Mouse (Mus musculus) A20 (cell line): ENCODE data around the gene Kcnq1.

Source experiments
- DNase-seq: peaks from one replicate; pipeline ENCODE4 v3.0.0-alpha.2; 2011; ENCODE audit warnings: low read depth, low spot score

The Kcnq1 gene

DNA sequence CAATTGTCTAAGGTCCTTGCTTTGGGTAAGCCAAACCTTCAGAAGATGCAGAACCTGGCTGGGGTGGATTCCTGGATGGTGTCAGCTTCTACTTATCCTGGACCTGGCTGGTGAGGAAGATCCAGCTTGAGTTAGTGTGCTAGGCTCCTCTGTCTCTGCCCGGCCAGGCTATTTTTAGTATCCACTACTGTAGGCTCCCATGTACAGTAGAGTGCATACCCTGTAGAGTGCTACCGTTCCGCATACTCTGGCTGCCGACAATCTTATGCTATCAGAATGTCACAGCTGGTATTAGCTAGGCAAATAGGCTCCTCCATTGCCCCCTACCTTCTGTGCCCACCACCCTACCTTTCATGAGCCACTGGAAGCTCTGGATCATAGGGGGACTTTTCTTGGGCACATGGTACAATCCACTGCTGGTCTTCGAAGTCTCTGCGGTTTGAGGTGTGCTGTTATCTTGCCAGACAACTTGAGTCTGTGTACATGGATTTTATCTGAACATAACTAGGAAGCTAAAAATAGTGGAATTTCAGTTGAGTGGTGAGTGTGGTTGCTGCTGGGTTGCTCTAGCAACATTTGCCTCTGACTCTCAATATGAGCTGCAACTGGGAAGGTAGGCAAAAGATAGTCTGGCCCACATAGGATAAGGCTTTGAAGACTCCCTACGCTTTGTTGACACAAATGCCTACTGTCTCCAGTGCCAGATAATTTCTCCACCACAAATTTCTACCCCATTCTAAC lies 258.1 kb downstream of the Kcnq1 start:
- no peak for DNase-seq

DNA sequence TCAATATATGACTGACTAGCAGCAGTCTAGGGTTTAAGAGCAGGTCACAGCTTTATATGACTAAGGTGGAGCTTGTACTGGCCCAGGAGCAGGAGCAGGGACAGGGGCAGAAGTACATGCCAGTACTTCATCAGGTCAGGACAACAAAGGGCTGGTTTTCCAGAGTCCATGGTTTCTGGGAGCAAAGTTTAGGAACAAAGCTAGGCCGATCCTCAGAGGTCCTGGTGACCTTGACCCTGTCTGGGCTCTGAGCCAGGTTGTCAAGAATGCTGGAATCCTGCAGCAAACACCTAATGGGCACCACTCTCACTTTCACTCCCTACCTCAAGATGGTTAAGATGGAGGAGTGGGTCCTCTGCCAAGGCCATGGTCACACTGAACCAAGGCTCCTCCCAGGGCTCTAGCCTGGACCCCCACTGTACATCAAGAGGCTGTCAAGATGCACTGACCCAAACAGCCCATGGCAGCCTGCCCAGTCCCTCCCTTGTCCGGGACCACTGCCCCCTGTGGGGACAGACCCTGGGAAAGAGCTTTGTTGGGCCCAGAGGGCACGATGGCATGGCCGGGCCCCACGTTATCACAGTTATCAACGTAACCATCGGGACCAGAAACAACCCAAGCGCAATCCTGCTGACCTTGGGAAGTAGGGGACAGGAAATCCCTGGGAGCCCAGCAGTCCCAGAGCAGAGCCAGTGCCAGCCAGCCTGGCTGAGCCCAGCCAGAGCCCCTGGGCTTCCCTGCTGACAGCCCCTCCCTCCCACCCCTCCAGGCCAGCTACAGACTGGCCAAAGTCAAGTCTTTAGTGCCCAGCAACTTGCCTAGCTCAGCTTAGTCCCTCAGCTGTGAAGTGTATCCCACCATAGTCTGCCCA lies 259.0 kb downstream of the Kcnq1 start:
- no peak for DNase-seq

DNA sequence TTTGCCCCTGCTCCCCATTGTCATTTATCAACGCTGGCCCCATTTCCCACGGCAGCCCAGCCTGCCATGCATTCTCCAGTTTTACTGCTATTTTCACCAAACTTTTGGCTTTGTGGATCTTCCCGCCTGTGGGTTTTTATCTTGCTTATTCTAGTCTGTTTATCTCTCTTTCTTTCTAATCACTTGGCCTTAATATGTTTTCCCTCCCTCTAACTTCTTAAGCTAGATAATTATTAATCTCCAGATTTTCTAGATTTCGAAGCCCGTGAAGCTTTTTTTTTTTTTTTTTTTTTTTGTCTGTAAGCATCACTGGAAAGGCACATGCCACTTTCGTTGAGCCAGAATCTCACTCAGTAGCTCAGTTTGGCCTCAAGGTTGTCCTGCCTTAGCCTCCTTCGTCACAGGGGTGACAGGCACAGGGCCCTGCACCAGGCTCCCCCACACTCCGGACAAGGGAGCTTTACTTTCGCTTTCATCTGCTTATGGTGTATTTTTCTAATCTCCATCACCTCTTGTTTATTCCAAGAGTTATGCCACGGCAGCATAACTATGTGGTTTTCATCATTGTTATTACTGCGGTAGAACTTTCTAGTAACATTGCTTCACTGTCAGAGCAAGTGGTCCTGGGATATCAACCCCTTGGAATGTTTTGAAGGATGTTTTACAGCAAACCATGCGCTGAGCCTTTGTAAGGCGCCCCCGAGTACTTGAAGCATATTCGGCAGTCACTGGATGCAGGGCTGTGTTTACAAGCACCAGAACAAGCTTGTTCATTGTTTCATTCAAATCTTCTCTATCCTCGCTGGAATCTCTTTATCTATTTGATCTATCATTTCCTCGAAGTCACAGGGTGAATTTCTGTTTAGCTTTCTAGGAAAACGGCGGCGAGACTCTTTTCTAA lies 261.5 kb downstream of the Kcnq1 start:
- DNase-seq, result peak; percentile 16

DNA sequence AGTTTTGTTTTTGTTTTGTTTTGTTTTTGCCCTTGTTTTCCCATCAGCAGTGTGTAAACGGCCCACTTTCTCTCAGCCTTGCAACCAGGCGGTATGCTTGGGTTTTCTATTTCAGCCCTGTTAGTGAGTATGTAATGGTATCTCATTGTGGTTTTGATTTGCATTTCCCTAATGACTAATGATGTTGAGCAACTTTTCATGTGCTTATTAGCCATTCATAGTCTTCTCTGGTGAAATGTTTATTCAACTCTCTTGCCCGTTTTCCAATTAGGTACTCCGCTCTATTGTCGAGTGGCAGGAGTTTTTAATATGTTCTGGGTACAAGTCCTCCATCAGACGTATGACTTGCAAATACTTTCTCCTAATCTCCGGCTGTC lies 262.1 kb downstream of the Kcnq1 start:
- peak; percentile 12 for DNase-seq

DNA sequence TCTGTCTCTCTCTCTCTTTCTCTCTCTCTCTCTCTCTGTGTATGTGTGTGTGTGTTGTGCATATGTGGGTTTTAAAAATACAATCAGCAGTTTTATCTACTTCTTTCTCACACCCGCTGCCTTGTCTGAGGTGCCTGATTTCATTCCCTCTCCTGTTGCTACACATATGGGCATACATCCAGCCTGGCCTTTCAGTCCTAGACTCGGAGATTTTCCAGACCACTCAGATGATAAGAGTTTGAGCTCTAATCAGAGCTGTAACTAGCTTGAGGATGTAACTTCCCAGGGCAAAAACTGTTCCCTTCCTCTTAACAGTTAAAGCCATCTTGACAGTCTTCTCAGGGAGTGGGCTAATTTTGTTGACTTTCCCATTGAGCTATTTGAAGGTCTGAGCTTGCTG lies 265.2 kb downstream of the Kcnq1 start:
- DNase-seq, result no peak

DNA sequence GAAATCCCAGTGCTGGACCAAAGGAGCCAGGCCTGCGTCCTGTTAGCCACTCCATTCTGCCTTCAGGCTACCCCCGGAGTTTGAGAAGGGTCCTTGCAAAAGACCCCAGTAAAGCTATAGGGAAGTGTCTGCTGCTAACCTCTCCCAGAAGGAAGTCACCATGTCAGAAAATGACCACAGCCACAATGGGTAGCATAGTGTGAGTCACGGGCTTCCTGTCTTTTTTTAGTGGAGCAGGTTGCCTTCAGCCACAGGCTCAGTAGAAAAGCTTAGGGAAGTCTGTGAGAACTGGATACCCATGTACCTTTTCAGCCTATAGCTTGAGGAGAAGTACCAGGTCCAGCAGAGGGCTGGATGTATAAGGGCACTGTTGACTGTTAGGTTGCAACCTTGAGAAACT lies 267.1 kb downstream of the Kcnq1 start:
- DNase-seq, result no peak

DNA sequence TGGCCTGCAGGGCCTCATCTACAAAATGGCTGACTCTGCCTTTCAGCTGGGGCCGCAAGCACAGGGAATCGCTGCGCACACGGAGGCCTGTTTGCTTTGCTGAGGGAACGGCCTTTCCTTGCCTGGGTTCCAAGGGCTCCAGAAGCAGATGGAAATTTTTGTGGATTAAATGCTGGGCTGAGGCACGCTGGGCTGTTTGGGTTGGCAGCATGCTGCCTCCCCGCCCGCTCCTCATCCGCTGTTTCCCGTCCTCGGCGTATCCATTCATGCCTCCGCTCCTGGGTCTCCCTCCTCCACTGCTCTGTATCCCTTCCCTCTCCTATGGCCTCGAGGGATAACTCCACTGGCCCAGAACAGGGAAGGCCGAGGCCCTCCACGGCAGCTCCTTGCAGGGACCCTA lies 269.8 kb downstream of the Kcnq1 start:
- no peak for DNase-seq

DNA sequence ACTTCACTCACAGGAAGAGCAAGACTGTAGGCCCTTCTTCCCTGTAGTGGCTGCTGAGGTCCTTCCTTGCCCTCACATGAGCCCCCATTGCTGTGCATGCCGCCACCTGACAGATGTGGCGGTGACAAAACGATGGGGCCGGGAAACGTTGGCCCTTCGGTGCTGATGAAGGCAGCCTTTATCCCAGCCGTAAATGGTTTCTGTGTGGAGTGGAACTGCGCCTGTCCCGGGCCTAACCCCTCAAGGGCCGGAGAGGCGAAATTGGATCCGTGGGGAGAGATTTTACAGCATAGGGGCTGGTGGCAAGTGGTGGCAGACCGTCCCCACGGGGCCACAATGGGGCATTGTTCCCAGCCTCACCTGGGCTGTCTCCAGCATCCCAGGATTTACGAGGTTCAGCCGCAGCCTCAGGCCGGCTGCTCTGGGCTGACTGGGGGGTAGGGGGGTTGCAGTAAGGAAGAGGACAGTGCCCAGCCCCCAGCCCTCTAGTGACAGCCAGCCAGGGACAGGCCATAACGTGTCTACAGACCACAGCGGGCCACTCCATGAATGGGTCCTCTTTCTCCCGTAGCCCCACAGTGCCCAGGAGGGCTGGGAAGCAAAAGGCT lies 274.4 kb downstream of the Kcnq1 start:
- no peak for DNase-seq

DNA sequence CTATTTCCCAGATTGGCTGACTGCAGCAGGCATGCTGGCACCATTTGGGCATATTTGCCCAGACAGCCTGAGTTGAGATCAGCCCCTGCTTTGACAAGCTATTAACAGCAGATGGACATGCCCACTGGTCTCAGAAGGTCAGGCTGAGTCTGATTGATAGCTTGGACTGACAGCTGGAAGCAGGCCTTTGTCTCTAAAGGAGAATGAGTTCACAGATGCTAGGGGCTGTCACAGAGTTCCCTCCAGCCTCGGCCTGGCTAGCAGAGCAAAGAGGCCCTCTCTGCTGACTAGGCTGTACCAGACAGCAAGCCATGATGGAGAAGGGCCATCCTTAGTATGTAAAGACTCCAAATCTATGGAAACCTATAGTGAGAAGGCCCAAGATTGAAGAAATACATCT lies 280.5 kb downstream of the Kcnq1 start:
- DNase-seq, result no peak

DNA sequence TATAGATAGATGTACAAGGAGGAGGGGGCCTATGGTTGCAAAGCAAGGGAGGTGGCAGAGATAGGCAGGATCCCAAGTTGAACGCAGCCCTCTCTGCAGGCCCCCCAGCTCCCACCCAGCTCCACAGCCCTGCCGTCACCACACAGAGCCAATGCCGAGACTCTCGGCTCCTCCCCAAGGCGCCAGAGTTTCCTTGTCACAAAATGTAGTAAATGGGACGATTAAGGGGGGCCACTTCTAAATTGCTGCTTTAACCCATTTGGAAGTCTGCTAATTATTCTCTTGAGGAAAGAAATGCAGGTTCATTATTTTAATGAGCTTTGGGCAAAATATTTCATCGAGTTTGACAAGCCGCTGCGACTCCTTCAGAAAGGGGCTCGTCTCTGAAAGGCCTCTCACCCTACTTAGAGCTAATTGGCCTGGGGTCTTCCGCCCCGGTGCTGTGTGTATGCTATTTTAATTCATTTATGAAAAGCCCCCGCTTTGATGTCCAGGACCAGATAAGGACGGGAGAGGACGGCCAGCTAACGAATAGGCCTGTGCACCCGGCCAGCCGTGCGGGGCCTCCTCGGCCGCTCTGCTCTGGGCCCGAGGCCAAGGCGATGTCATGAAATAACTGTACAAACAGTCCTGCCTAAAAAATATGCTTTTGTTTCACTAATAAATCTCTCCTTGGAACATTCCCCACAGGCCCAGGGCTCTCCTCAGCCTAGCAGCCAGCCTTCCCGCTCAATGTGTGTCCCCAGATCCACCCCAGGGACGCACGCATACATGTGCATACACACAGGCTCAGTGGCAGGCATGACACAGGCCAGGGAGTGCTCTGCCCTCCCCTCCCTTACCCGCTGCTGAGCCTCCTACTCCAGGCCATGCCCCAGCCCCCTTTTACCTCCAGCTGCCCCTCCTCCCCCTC lies 282.9 kb downstream of the Kcnq1 start:
- DNase-seq, result no peak

DNA sequence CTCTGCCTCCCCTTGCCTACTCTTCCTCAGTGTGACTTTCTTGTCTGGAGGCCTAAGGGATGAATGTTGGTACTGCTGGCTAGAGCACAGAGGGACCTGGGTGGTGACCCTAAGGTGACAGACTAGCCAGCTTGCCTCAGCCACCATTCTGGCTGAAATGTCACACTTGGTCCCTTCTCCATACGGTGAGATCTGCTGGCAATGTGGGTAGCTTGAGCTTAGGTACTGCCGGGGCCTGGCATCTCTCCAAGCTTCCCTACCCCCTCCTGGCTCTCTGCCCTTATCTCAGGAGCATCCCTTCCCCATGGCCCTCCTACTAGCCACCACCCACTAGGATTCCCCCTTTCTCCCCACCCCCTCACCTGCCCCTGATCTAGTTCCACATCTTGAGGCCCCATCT lies 283.7 kb downstream of the Kcnq1 start:
- no peak for DNase-seq

DNA sequence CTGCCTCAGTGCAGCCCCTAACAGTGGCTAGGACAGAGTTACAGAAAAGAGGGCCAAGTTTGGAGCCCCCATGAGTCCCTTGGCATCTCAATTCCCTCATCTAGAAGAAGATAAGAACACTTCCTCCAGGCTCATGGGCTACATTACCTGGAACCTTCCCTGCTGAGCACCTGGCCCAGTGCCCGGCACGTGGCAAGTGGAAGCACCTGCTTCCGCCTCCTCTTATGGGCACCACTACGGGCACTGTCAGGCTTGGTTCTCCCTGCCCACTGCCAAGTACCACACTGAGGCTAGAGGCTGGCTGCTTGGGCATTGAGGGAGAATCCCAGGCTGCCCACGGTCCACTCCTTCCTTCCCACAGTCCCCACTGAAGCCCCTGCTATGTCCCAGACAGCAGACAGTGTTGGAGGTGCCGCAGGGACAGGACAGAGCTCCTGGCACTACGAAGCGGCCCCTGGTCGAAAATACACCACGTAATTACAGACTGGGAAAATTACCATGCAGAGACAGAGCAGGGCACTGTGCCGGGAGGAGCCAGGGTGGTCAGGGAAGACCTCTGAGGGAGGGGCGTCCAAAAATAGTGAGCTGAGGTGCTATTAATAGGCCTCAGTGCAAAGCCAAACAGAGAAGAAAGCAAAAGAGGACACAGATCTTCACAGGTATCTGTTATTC lies 284.3 kb downstream of the Kcnq1 start:
- no peak for DNase-seq

DNA sequence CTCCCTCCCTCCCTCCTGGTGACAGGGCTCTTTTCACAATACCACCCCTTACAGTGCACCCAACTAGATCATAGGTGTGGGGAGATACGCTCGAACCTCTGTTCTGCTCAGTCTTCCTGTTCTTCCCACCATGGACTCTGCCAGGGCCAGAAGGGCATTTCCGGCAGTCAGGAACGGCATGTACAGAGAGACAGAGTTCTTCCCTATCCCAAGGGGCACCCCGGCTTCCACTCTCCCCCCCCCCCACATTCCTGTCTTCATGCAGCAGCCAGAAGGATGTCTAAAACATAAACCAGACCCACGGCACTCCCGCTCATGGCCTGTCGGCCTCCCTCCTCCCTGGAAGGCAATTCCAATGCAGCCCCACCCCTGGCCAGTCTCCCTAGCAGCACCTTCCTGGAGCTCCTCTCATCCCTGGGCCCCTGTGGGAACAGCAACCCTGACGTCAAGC lies 289.0 kb downstream of the Kcnq1 start:
- DNase-seq, result no peak

DNA sequence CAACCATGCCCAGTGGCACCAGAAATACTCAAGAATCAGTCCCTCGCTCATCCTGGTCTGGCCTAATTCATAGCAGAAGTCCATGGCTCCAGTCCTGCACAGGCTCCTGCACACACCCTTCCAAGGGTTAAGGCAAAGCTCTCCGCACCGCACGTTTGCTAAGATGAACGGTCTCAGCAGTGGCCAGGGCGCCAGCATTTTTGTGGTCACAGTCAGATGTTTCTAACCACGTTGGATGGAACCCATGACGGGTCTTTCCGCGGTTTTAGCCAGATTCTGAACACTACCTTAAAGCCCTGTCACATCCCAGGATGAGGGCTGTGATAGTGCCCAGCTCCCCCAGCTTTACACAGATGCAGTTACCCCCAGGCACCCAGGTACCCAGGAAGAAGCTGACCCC lies 293.6 kb downstream of the Kcnq1 start:
- DNase-seq, result no peak

DNA sequence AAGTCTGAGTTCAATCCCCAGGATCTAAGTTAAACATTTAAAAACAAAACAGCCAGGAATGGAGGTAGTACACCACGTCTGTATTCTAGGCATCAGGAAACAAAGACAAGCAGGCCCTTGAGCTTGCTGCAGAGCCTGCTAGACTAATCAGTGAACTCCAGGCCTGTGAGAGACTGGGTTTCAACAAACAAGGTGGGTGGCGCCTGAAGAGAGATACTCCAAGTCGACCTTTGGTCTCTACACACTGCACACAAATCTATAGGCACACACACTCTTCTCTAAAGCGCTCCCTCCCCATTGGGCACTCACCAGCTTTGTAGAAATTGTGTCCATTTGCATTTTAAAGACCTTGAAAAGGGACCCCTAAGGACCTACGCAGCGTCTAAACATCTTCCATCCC lies 294.4 kb downstream of the Kcnq1 start:
- no peak for DNase-seq

DNA sequence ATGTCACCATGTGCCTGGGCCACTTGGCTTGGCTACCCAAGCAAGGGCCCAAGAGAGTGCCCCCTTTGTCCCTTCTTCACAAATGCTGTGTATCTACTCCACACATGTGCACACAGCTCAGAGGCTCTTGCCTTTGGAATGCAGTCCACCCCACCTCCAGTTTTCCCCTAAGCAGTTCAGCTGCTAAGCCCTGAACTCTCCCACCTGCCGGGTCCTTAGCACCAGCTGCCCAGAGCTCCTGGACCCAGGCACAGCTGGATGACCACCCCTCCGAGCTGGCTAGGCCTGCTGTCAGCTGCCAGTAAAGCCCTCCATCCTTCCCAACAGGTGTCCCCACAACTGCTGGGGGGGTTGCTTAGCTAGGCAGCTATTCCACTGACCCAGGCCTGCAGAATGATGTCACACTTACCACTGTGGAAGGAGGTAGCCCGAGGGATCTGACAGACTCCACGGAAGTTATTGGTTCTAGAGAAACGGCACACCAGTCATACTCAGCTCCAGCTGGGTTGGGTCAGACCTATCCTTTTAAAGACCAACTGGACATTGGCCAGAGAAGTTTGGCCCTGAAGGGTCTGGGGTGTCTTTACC lies 295.4 kb downstream of the Kcnq1 start:
- DNase-seq, result no peak

DNA sequence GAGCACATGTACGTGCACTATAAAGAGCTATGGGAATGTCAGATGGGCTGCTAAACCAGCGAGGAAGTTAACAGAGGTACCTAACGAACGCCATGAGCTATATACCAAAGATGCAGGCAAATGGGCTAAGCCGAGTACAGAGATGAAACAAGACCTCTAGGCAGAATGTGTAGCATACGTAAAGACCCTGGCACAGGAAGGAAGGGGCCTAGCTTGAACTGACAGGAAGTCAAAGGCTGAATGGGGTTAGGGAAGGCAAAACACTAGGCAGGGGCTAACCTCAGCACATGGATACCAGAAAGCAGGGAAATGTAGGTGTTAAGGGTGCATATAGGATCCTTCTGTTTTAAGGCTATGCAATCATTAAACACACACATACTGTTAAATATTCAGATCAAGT lies 298.1 kb downstream of the Kcnq1 start:
- DNase-seq, result no peak

DNA sequence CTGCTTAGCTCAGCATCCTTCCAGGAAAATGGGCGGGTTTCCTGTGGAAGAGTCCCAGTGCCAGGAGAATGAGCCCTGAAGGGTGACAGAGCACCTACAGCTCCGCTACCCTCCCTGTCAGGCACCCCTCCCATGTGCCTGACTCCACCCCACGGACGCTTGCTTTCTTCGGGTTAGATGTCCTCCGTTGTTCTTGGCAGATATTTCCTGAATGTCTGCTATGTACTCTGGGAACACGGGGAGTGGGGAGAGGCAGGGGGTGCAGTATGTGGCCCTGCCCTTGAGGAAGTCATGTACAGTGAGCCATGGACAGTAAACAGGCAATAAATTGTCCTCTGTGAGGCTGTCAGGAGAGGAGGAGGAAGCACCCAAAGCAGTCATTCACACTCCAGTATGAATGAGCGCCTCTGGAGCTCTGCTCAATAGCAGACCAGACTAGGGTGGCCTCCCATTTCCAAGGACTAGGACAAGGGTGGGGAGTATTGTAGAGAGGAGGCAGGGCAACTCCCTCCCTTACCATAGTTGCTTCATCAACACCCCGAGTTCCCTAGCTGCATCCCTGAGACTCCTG lies 301.9 kb downstream of the Kcnq1 start:
- no peak for DNase-seq

DNA sequence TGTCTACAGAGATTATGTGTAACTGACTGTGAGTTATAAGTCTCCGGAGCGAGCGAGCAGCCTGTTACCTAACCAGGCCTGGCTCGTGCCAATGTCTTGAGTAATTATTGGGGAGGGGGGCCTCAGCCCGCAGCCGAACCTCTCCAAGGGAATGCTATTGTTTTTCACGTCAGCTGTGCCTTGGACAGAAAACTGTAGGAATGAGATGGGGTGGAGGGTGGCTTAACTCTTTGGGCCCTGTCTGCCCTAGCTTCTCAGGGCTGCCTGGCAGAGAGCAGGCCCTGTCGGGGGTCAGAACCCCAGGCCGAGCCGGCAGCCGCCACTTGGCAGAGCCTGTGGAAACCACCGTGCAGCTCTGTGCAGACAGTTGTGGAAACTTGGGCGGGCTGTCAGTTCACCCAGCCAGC lies 302.5 kb downstream of the Kcnq1 start:
- DNase-seq, result no peak
